Mouse (Mus musculus): ENCODE data around the gene Slc4a1. TPM values are rescaled to one million over a fixed set of nuclear protein-coding genes. Genes with fewer than 3 reads are reported as not detected.

Slc4a1 gene
- polyA plus RNA-seq, 1 experiment from 2014 or later = 6.3 TPM

DNA sequence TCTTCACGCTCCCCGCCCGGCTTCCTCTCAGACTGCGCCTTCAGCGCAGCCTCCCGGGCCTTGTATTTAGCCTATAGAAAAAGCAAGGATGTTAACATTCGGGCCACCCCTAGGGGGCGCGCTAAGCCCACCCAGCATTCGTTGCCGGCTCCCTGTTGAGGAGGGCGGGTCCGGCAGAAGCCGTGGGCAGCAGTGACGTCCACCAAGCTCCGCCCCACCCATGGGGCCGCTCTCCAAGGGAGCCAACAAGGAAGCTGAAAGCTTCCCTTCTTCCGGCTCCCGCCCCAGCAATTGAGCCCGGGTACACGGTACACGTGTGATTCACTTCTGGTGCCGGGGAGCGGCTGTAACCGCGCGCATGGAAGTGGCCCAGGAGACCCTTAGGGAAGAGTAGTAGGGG is 57.0 kb downstream of the Slc4a1 start:
- H3K4me1 ChIP-seq = peaks cover 31% of the 10 kb centered on the region
- H3K27me3 ChIP-seq = no peaks in the 10 kb centered on the region
- peak overlapping the region; percentile 81 for H3K27ac ChIP-seq
- no peaks in the 10 kb centered on the region for H3K9me3 ChIP-seq
- under 1% methylated on average over 27 of the region's 27 CpGs for WGBS
- peak overlapping the region; percentile 63 for H3K4me2 ChIP-seq
- peaks cover 71% of the 10 kb centered on the region for H3K36me3 ChIP-seq
- peak overlapping the region; percentile 43 for H3K4me3 ChIP-seq
- peak overlapping the region; percentile 63 for H3K9ac ChIP-seq
- peak; percentile 86 for ATAC-seq (ENCODE audit: insufficient number of reproducible peaks, insufficient read depth, low FRiP score, low TSS enrichment, low read depth)

DNA sequence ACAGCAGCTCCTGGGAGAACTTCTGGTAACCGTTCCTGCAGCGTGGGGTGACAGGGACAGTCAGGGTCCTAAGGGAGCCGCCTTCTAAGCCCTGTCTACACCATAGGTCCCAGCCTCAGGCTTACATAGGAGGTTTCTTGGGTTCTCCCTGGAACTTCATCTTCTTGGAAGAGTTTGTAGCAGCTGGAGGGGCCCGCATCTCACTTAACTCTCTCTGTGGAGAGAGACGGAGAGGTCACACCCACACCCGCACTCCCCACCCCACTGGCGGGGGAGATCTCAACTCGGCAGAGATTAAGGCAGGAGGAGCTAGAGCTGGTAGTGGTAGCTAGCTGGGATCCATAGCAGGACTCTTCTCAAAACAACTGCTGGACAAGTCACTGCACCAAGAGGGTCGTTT is 57.9 kb downstream of the Slc4a1 start:
- WGBS = 86% methylated on average over 9 of the region's 9 CpGs
- H3K36me3 ChIP-seq = peaks cover 63% of the 10 kb centered on the region
- no peaks in the 10 kb centered on the region for H3K27me3 ChIP-seq
- H3K4me2 ChIP-seq = no peak overlapping the region
- peaks cover 31% of the 10 kb centered on the region for H3K4me1 ChIP-seq
- H3K4me3 ChIP-seq = no peak overlapping the region
- ATAC-seq (ENCODE audit: insufficient number of reproducible peaks, insufficient read depth, low FRiP score, low TSS enrichment, low read depth) = no peak
- H3K27ac ChIP-seq = no peak overlapping the region
- no peak overlapping the region for H3K9ac ChIP-seq
- H3K9me3 ChIP-seq = no peaks in the 10 kb centered on the region

DNA sequence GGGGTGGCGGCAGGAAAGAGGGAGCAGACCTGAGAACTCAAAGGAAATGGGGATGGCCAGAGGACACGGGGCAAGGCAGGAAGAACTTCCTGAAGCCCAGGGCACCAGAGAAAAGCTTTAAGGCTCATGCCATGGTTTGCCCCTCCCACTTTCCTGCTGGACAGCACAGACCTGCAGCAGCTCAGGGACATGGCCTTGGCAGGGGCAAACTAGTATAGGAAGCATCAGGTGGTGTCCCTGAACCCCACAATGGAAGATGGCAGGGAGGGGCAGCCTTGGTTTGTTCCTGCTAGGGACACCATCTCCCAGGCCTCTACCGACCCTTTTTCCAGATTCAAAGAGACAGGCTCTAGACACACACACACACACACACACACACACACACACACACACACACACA is 60.6 kb downstream of the Slc4a1 start:
- H3K4me1 ChIP-seq = peaks cover 18% of the 10 kb centered on the region
- no peak for ATAC-seq (ENCODE audit: insufficient number of reproducible peaks, insufficient read depth, low FRiP score, low TSS enrichment, low read depth)
- WGBS = 49% methylated on average over 3 of the region's 3 CpGs
- peaks cover 35% of the 10 kb centered on the region for H3K36me3 ChIP-seq
- H3K27me3 ChIP-seq = no peaks in the 10 kb centered on the region
- H3K4me2 ChIP-seq = no peak overlapping the region
- no peak overlapping the region for H3K27ac ChIP-seq
- no peaks in the 10 kb centered on the region for H3K9me3 ChIP-seq
- H3K4me3 ChIP-seq = no peak overlapping the region
- no peak overlapping the region for H3K9ac ChIP-seq

DNA sequence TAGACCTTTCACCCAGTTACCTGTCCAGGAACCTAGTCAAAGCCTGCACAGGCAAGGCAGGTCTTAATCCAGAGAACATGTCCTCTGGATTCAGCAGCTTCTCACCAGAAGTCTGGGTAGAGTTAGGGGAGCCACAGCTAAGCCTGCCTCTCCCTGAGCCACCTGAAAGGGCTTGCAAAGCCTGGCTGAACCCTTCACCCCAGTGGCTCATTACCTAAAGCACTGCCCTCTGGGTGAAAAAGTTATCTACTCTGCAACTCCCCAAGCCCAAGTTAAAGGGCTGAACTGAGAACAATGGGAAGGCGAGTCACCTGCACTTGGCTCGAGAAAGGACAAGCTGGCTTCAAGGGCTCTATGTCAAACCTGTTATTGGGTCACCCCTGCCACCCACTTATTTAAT is 61.9 kb downstream of the Slc4a1 start:
- ATAC-seq (ENCODE audit: insufficient number of reproducible peaks, insufficient read depth, low FRiP score, low TSS enrichment, low read depth) = no peak
- H3K4me3 ChIP-seq = no peak overlapping the region
- H3K4me1 ChIP-seq = peaks cover 6% of the 10 kb centered on the region
- 46% methylated on average over 2 of the region's 2 CpGs for WGBS
- no peaks in the 10 kb centered on the region for H3K27me3 ChIP-seq
- H3K4me2 ChIP-seq = no peak overlapping the region
- H3K36me3 ChIP-seq = peaks cover 25% of the 10 kb centered on the region
- no peaks in the 10 kb centered on the region for H3K9me3 ChIP-seq
- no peak overlapping the region for H3K9ac ChIP-seq
- H3K27ac ChIP-seq = no peak overlapping the region

DNA sequence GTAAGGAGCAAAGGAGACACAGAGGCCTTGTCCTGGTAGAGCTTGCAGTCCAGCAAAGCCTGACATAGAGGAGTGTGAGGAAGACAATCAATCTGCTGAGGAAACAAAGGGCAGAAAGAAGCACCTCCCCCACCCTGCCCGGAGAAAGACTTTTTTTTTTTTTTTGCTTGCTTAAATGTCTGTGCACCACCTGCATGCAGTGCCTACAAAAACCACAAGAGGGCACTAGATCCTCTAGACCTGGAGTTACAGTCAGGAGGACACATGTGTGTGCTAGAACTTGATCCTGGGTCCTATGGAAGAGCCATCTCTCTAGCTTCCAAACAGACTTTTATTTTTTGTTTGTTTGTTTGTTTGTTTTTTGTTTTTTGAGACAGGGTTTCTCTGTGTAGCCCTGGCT is 66.2 kb downstream of the Slc4a1 start:
- ATAC-seq (ENCODE audit: insufficient number of reproducible peaks, insufficient read depth, low FRiP score, low TSS enrichment, low read depth) = no peak
- no peak overlapping the region for H3K4me3 ChIP-seq
- H3K36me3 ChIP-seq = no peaks in the 10 kb centered on the region
- 11% methylated on average over 1 of the region's 1 CpGs for WGBS
- H3K27ac ChIP-seq = no peak overlapping the region
- peaks cover 13% of the 10 kb centered on the region for H3K4me1 ChIP-seq
- H3K4me2 ChIP-seq = no peak overlapping the region
- no peak overlapping the region for H3K9ac ChIP-seq
- H3K9me3 ChIP-seq = no peaks in the 10 kb centered on the region
- H3K27me3 ChIP-seq = no peaks in the 10 kb centered on the region

Small RNA genes lying within 50 kb of the gene (microRNA-seq; reads per million reads assigned to microRNA genes)
- gene Mir6930 = not detected

Other genes with a start within 250 kb of the Slc4a1 start
- gene Nags, start 220.7 kb downstream of the Slc4a1 start, polyA plus RNA-seq (2015; fragmentation: Nextera tagmentation; extraction: Ambion mirVana) = 0.32 TPM in 1 of 2 replicates, not detected in the other
- gene Tmem101, start 209.8 kb downstream of the Slc4a1 start, polyA plus RNA-seq (2015; fragmentation: Nextera tagmentation; extraction: Ambion mirVana) = 45.4 and 45.5 TPM in 2 replicates
- gene Lsm12, start 180.9 kb downstream of the Slc4a1 start, polyA plus RNA-seq (2015; fragmentation: Nextera tagmentation; extraction: Ambion mirVana) = 125 and 159 TPM in 2 replicates
- gene G6pc3, start 176.6 kb downstream of the Slc4a1 start, polyA plus RNA-seq (2015; fragmentation: Nextera tagmentation; extraction: Ambion mirVana) = 27.6 and 28.3 TPM in 2 replicates
- 80.5 and 84.4 TPM in 2 replicates for gene Hdac5, start 136.0 kb downstream of the Slc4a1 start, polyA plus RNA-seq (2015; fragmentation: Nextera tagmentation; extraction: Ambion mirVana)
- gene BC030867, start 117.3 kb downstream of the Slc4a1 start, polyA plus RNA-seq (2015; fragmentation: Nextera tagmentation; extraction: Ambion mirVana) = 18.3 and 19.7 TPM in 2 replicates
- gene Asb16, start 97.5 kb downstream of the Slc4a1 start, polyA plus RNA-seq (2015; fragmentation: Nextera tagmentation; extraction: Ambion mirVana) = 0.11 and 0.18 TPM in 2 replicates
- gene Tmub2, start 81.3 kb downstream of the Slc4a1 start, polyA plus RNA-seq (2015; fragmentation: Nextera tagmentation; extraction: Ambion mirVana) = 51.8 and 54.8 TPM in 2 replicates
- 21.6 and 23.8 TPM in 2 replicates for gene Atxn7l3, start 69.6 kb downstream of the Slc4a1 start, polyA plus RNA-seq (2015; fragmentation: Nextera tagmentation; extraction: Ambion mirVana)
- 88.5 and 93.6 TPM in 2 replicates for gene Ubtf, start 46.5 kb downstream of the Slc4a1 start, polyA plus RNA-seq (2015; fragmentation: Nextera tagmentation; extraction: Ambion mirVana)
- 3.6 and 5.2 TPM in 2 replicates for gene Rundc3a, start 27.2 kb upstream of the Slc4a1 start, polyA plus RNA-seq (2015; fragmentation: Nextera tagmentation; extraction: Ambion mirVana)
- gene Slc25a39, start 41.7 kb upstream of the Slc4a1 start, polyA plus RNA-seq (2015; fragmentation: Nextera tagmentation; extraction: Ambion mirVana) = 191 and 195 TPM in 2 replicates
- 124 and 126 TPM in 2 replicates for gene Grn, start 64.1 kb upstream of the Slc4a1 start, polyA plus RNA-seq (2015; fragmentation: Nextera tagmentation; extraction: Ambion mirVana)
- gene Fam171a2, start 81.5 kb upstream of the Slc4a1 start, polyA plus RNA-seq (2015; fragmentation: Nextera tagmentation; extraction: Ambion mirVana) = 8.1 and 8.2 TPM in 2 replicates
- 6.2 and 6.7 TPM in 2 replicates for gene Itga2b, start 103.9 kb upstream of the Slc4a1 start, polyA plus RNA-seq (2015; fragmentation: Nextera tagmentation; extraction: Ambion mirVana)
- 84.0 and 84.7 TPM in 2 replicates for gene Gpatch8, start 190.2 kb upstream of the Slc4a1 start, polyA plus RNA-seq (2015; fragmentation: Nextera tagmentation; extraction: Ambion mirVana)
- 16.1 and 17.0 TPM in 2 replicates for gene Gm11627, start 213.3 kb upstream of the Slc4a1 start, polyA plus RNA-seq (2015; fragmentation: Nextera tagmentation; extraction: Ambion mirVana)
- 63.0 and 67.8 TPM in 2 replicates for gene Fzd2, start 238.2 kb upstream of the Slc4a1 start, polyA plus RNA-seq (2015; fragmentation: Nextera tagmentation; extraction: Ambion mirVana)

Data from embryonic facial prominence, embryonic 13.5 days (tissue).